Mouse (Mus musculus): ENCODE results near the gene Rps6kl1.

GRCm38 (mm10) chr12:85146355-85146754, 4.7 kb downstream of the Rps6kl1 start:
- no peak for TF ChIP-seq CTCF (IDR thresholded peaks at IDR 0.05; ENCODE audit: low read depth, low read length)
- no peak for TF ChIP-seq TAL1 (conservative IDR thresholded peaks at IDR 0.05; ENCODE audit: low read depth, low read length)
- TF ChIP-seq GATA1 (IDR thresholded peaks at IDR 0.05; ENCODE audit: borderline replicate concordance, low read length) = no peak
